Mouse (Mus musculus): ENCODE measurements around the gene Mvb12a.
"Not testable (repeated sequence)": the region's sequence is repeated elsewhere in the genome, so short reads cannot be mapped to it uniquely, and the experiment has no call there.

The Mvb12a gene

DNA sequence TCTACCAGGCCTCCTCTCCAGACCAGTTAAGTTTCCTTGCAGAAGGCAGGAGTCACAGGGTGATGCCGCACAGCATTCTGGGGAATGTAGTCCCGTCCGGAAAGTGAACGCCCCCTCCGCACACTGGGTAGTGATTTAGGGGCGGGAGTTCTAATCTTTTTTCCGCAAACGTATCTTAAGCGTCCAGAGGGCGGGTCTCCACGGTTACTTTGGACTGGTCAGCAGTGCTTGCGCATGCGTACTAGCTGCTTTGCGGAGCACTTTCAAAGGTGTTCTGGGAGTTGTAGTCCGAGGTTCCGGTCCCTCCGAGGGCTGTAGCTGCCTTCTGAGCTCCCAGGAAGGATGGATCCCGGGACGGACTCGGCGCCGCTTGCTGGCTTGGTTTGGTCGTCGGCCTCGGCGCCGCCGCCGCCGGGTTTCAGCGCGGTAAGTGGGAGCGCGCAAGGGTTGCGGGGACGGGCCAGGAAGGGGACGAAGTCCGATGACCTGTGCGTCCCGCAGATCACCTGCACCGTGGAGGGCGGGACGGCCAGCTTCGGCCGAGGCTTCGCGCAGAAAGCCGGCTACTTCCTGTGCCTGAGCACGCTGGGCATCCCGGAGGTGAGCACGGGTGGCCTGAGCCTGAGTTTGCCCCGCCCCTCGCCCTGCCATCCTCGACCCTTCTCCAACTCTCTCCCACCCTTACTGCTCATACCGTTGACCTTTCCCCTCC is at the start of gene Mvb12a:
Gene Mvb12a, plus strand, starts transcription at position 291 of the 712 bp plus-strand sequence.
- peak; percentile 98 for DNase-seq (ENCODE audit: low read depth, low spot score)

GRCm38 (mm10) chr8:71495039-71495438 is 47.7 kb upstream of the Mvb12a start:
- no peak for DNase-seq (ENCODE audit: low read depth, low spot score)

- no peak for DNase-seq (ENCODE audit: low read depth, low spot score)
Observed at GRCm38 (mm10) chr8:71495811-71496210, 46.9 kb upstream of the Mvb12a start.

GRCm38 (mm10) chr8:71496481-71496880 is 46.2 kb upstream of the Mvb12a start:
- no peak for DNase-seq (ENCODE audit: low read depth, low spot score)

- no peak for DNase-seq (ENCODE audit: low read depth, low spot score)
Observed at GRCm38 (mm10) chr8:71497077-71497645, 45.6 kb upstream of the Mvb12a start.

DNA sequence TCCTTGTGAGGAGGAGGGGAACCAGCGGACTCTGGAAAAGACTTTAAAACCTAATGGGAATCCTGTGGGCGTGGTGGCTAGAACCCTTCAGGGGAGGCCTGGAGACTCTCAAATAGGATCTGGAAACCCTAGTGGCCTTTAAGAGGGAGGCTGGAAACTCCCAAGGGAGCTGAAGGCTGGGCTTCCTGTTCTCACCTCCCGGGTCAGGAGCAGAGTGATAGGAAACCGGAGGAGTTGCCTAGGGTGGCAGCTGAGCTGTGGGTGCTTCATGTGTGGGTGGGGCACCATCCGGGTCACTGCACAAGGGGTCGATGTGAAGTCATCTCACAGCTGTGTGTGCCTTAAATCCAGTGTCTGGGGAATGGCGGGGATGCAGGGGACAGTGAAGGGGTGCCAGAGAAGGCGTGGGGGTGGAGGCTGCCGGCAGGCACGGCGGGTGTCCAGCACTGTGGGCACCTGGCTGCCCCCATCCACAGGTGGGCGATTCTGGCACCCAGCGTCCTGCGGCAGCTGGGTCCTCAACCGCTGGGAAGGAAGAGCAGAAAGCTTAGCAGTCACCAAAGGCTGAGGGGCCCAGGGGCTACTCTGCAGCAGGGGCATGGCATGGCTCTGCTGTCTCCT is 44.7 kb upstream of the Mvb12a start:
- no peak for DNase-seq (ENCODE audit: low read depth, low spot score)

GRCm38 (mm10) chr8:71498816-71499690 is 43.7 kb upstream of the Mvb12a start:
- no peak for DNase-seq (ENCODE audit: low read depth, low spot score)

GRCm38 (mm10) chr8:71504349-71504748 is 38.4 kb upstream of the Mvb12a start:
- DNase-seq (ENCODE audit: low read depth, low spot score): no peak

GRCm38 (mm10) chr8:71505326-71505725 is 37.4 kb upstream of the Mvb12a start:
- DNase-seq (ENCODE audit: low read depth, low spot score): no peak

DNA sequence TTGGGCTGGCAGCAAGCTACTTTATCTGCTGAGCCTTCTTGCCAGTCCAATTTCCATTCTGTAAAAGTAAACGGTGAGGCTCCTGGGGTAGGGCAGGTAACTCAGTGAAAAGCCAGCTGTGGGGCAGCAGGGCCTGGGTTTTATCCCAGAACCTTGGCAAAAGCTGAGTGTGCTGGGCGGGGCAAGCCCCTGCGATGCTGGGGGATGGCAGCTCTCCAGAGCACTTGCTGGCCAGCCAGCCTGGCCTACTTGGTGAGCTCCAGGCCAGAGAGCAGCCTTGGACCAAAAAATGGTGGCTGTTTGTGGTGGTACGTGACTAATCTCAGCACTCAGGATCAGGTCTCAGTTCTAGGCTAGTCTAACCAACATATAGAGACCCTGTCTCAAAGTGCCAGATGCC is 36.7 kb upstream of the Mvb12a start:
- DNase-seq (ENCODE audit: low read depth, low spot score): no peak

DNA sequence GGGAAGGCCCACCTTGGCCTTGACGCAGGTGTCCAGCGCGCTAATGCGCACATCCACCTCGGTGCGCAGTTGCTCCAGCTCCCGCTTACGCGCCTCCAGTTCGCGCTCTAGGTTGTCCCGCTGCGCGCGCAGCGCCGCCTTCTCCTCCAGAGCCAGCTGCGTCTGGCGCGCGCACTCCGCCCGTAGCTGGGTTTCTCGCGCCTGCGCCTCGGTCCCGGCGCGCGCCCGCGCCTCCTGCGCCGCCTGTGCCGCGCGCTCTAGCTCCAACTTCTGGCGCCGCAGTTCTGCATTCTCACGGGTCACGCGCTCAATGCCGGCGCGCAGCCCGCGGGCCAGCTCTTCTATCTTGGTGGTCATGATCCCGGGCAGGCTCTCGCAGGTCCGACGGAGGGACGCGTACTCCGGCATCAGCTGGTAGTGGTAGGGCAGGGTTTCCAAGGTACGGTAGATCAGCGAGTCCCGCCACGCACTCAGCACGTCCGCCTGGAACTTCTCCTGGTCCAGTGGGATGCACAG is 35.1 kb upstream of the Mvb12a start:
- no peak for DNase-seq (ENCODE audit: low read depth, low spot score)

DNA sequence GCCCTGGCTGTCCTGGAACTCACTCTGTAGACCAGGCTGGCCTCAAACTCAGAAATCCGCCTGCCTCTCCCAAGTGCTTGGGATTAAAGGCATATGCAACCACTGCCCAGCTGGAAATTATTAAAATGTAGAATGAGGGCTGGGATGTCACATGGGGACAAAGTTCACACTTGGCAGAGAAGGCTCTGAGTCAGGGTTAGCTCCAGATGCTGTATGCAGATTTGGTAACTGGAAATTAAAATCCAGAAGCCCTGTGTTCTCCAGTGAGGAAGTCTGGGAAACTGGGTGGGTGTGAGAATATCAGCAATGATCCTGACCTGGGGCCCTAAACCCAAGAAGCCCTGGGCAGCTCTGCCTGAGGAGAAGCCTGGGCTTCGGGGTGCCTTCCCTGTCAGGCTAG is 33.4 kb upstream of the Mvb12a start:
- no peak for DNase-seq (ENCODE audit: low read depth, low spot score)

- no peak for DNase-seq (ENCODE audit: low read depth, low spot score)
Observed at GRCm38 (mm10) chr8:71511644-71512043, 31.1 kb upstream of the Mvb12a start, which contains the start of gene Plvap. Gene Plvap, minus strand, starts transcription at chr8:71511752.

DNA sequence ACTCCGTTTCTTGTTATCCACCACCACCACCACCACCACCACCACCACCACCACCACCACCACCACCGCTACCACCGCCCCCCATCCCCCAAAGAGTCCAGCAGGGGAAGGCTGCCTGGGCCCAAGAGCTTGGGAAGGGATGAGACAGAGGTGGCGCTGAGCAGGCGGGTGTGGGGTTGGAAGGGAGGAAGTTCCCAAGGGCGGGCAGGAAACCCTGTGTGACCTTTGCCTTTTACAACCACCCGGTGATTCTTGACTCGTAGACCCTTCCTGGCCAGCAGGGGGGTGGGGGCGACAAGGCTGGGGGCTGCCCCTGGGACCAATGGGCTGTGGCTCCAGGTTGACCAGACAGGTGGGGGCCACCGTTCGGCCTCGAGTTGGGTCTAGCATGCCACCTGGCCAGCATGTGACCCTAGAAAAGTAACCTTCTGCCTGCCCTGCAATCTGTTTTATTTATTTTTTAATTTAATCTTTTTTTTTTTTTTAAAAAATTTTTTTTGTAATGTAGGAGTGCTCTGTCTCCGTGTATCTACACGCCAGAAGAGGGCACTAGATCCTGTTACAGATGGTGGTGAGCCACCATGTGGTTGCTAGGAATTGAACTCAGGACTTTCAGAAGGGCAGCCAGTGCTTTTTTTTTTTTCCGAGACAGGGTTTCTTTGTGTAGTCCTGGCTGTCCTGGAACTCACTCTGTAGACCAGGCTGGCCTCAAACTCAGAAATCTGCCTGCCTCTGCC is 29.5 kb upstream of the Mvb12a start:
- DNase-seq (ENCODE audit: low read depth, low spot score): no peak

GRCm38 (mm10) chr8:71515043-71515442 is 27.7 kb upstream of the Mvb12a start:
- no peak for DNase-seq (ENCODE audit: low read depth, low spot score)

- DNase-seq (ENCODE audit: low read depth, low spot score): no peak
Observed at GRCm38 (mm10) chr8:71516786-71517185, 25.9 kb upstream of the Mvb12a start.

DNA sequence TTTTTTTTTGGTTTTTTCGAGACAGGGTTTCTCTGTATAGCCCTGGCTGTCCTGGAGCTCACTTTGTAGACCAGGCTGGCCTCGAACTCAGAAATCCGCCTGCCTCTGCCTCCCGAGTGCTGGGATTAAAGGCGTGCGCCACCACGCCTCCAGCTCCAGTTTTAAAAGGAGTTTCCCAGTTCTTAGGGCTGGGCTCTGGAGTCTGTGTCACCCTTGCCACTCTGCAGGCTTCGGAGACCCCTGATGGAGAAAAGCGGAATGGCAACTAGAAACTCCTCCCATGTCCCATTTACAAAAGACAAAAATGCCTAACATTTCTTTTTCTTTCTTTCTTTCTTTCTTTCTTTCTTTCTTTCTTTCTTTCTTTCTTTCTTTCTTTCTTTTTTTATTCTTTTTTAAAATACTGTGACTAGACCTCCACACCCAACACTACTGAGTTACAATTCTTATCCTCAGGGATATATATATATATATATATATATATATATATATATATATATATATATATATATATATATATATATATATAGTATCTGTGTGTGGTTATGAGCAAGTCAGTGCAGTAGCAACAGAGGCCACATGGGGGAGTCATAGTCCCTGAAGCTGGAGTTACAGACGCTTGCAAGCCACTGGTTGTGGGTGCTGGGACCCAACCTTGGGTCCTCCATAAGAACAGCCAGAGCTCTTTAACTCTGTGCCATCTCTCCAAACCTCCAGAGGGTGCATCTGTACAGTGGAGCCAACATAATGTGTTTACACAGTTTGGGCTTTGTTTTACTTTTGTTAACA is 23.5 kb upstream of the Mvb12a start:
- not testable (repeated sequence) for DNase-seq (ENCODE audit: low read depth, low spot score)

DNA sequence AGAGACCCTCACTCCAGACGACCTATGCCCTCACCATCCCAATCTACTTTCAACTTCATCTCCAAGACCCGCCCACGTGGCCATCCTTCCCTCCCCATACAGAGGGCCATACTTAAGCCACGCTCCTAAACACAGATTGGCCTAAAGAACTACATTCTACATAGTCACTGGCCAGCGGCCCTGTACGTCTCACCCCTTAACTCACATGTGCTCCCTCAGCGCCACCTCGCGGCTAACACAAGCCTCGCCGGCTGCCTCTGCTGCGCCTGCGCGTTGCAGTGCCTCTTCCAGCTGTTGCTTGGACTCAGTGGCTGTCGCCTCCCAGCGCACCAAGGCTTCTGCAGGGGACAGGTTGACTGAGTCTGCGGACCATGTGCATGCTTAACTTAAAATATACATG is 21.1 kb upstream of the Mvb12a start:
- peak; percentile 30 for DNase-seq (ENCODE audit: low read depth, low spot score)

DNA sequence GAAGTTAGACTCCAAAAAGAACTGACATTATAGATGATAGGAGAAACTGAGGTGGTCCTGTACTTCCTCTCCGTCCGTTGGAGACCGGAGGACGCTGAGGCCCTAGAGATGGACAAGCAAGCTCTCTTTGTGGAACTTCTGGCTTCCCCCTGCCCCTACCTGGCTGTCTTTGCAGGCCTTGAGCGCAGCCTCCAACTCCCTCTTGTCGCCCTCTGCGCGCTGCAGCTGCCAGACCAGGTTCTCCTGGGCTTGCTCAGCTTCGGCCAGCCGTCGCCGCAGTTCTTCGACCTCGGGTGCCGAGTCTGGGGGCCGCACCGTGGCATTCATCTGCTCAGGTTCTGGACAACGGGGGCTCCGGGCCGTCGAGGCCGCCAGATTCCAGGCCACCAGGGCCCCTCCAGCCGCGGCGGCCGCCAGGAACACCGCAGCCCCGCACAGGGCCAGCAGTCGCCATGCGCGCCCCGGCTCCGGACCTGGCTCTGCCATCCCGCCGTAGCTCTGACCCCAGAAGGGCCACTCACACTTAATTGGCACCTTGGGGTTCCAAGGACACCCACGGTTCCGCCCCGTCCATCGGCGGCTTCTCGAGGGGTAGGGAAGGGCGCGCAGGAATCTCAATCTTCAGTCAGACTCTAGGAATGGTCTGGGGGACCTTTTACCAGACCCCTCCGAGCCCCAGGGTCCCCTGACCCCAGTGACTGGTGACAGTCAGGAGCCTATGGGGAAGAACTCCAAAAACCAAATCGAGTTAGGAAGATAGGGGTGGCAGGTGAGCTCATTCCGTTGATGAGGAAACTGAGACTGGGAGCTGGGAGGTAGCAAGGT is 17.3 kb upstream of the Mvb12a start, which contains the start of gene Ccdc194:
Gene Ccdc194, minus strand, starts transcription at position 486 of the 825 bp plus-strand sequence.
- no peak for DNase-seq (ENCODE audit: low read depth, low spot score)
